Mouse (Mus musculus) adrenal gland, adult 18-20 months (tissue): ENCODE measurements around the gene Adcy4. TPM values are rescaled to one million over a fixed set of nuclear protein-coding genes. Genes with fewer than 3 reads are reported as not detected.

Experiments used
- DNase-seq, 2 experiments: peaks; one replicate each; pipeline ENCODE4 v3.0.0; 2021 to 2022; ENCODE audit warnings: low spot score in 2 of 2
- total RNA-seq, 2 experiments: library from RNA; stranded (reverse); gene quantifications; 1 replicate in 1 of 2; 2 replicates in 1 of 2; pipeline ENCODE4 v1.2.3; 2021

The Adcy4 gene
- total RNA-seq, 2 experiments from 2014 or later = 8.3 to 17.1 TPM

- DNase-seq = no peak
These were observed 22.7 kb downstream of the Adcy4 start, which contains the start of gene Ltb4r2 for GRCm38 (mm10) chr14:55761163-55761562. Ltb4r2 (plus strand) TSS chr14:55761428.

- peak; percentile 81 to 82 for DNase-seq
These were observed 23.7 kb downstream of the Adcy4 start for GRCm38 (mm10) chr14:55760156-55760555.

DNA sequence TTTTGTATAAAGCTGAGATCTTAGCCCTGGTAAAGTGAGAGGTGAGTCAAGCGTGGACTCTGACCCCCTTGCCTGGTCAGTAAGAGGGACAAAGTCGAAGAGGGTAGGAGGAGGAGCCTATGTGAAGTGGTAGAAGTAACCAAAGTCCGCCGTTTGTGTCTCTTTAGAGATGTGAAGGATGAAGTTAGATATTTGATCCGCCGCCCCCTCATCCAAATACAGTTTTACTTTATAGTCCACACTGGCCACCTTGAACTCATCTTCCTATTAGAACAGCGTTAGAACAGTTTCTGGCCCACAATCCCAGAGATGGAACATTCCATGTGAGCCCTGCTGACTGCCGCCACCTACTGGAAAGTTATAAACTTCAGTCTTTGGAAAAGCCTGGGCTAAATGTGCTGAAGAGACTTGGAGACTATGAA lies 25.5 kb downstream of the Adcy4 start, which contains the start of gene Cideb:
TSS of gene Cideb (minus strand) at position 96 of the 422 bp plus-strand sequence.
- peak in 1 of 2 experiments; percentile 19 for DNase-seq

DNA sequence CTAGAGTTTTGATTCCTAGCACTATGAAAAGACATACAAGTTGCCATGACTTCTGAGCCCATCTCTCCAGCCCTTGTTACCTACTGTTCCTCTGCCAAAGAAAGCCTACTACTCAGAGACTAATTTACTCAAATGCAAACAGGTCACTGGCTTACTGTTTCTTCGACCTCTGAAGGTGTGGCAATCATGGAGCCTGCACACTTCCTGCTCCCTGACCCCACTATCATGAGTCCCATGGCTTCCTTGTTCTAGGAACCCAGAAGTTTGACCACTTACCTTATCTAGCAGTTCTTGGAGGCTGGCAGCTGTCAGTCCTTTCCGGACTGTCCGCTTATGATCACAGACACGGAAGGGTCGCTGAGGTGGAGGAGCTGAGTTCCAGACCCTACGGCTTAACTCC lies 26.3 kb downstream of the Adcy4 start:
- DNase-seq = no peak

DNA sequence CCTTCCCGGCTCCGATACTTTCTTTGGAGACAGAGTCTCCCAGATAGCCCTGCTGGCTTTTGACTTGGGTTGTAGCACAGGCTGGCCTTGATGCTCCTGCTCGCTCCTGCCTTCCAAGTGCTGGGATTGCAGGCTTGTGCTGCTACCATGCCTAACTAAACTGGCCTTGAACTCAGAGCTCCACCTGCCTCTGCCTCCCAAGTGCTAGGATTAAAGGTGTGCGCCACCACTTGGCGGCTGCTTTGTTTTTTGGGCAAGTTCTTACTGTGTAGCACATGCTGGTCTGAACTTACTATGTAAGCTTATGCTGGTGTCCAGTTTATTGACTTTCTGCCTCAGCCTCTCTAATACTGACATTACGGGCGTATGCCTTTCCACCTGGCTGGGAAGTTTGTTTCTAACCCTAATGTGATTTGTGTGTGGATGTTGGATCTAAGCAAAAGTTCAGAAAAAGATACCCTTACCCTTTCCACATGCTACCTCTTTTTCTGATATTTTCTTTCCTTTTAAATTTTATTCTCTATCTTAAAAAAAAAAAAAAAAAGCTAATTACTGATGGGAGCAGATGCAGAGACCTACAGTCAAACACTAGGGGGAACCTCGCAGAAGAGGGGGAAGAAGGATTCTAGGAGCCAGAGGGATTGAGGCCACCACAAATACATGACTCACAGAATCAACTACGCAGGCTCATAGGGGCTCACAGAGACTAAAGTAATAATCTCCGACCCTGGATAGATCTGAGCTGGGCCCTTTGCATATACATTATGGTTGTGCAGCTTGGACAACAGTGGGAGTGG lies 36.6 kb downstream of the Adcy4 start:
- DNase-seq = no peak

DNA sequence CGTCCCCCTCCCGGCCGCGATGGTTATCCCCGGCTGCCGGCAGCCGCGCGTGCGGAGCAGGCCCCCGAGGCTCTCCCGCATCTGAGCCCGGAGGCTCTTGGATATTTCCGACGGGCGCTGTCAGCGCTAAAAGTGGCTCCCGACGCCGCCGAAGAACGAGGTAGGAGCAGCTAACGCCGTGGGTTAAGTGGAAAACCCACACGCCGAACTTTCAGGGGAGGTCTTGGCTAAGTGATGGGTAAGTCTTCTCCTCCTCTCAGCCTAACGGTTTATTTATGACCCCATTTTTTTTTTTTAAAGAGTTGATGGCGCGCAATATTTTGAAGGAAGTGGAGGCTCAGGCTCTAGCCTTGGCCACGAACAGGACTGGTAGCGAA lies 38.0 kb downstream of the Adcy4 start:
- DNase-seq = no peak

DNA sequence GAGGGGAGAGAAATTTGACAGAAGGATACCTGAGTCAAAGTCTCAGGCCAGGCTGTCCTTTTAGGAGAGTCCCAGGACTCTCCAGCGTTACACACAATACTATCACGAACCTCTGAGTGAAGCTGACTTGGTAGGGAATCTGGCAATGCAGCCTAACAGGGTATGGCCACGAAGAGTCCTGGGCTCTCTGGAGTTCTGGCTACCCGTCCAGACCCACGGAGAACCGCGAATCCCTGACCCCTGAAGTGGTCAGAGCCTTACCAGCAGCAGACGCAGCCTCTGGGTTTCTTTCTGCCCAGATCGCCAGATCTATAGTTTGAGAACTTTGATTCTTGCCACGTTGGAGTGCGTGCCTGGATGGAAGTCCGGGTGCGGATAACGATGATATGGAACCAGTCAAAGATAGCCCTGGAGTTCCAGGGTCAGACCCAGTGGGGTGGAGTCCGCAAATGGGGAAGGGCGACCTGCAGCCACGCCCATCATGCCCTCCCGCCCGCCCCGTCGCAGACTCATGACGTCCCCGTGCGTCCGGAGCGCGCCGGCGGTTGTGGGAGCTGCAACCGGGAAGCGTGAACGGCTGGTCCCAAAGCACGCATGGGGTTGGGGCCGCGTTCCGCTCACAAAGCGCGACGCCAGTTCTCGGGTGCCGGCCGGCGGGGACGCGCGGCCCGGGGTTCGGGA lies 38.6 kb downstream of the Adcy4 start, which contains the start of the genes Dhrs1 and Nop9:
TSS of gene Dhrs1 (minus strand) at position 511 of the 681 bp plus-strand sequence.
TSS of gene Nop9 (plus strand) at position 514 of the 681 bp plus-strand sequence.
- DNase-seq = peak; percentile 87 to 88

- DNase-seq = peak; percentile 87 to 91
These were observed 40.2 kb downstream of the Adcy4 start for GRCm38 (mm10) chr14:55743711-55744110.

DNA sequence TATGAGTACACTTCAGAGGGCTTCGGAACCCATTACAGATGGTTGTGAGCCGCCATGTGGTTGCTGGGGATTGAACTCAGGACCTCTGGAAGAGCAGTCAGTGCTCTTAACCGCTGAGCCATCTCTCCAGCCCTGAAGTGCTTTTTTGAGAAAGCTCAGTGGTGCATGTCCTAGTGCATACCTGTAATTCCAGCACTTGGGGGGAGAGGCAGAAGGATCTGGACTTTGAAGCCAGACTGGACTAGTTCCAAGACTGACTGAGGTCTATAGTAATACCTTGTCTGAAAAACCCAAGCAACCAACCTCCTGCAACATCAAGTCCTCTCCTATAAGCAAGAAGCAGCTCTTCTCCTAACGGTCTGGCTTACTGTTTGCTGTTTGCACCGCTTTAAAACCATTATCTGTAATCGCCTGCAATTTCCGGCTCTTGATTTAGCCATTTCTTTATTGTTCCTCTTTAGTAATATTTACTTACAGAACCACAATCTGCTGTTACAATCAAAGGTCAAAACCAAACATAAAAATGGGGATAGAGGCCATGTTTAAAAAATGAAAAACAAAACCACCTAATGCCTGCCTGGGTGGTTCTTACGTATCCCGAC lies 46.7 kb downstream of the Adcy4 start:
- DNase-seq = no peak

GRCm38 (mm10) chr14:55735758-55736157 lies 48.1 kb downstream of the Adcy4 start:
- no peak for DNase-seq

DNA sequence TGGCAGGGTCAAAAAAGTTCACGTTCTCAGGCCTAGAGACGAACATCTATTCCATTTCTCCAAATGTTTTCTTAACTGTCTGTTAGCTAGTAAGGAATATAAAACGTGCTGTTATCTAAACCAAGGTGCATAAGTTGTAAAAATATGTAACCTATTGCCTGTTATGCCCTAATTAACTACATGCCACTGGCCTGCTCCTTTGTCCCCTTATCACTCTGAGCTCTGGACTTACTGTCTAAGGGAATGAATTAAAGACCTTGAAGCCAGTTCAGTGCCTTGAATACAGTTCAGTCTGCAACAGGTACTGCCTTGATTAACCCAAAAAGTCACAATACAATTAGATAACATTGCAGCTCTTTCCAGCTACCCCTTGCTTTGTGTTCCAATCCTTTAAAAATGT lies 48.6 kb downstream of the Adcy4 start:
- no peak for DNase-seq

- DNase-seq = no peak
These were observed 49.0 kb downstream of the Adcy4 start for GRCm38 (mm10) chr14:55734869-55735268.

DNA sequence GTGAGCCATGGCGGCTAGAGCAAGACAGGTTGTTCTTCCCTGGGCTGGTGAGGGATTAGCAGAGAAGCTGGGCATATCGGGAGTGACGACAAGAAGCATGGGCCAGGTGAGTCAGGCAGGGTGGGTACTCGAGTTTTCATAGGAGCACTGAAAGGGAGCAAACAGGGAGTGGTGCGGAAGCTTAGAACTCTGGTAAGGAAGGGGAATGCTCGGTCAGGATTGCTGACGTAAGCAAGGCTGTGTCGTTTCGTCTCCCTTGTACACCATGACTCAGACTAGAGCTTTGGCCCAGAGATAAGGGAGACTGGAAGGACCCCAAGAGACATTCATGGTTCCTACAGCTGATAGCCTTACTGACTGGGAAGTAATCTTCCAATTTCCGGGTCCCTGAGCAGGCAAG lies 50.0 kb downstream of the Adcy4 start:
- DNase-seq = no peak

- no peak for DNase-seq
These were observed 53.3 kb downstream of the Adcy4 start for GRCm38 (mm10) chr14:55730531-55731032.

GRCm38 (mm10) chr14:55730116-55730515 lies 53.8 kb downstream of the Adcy4 start:
- no peak for DNase-seq

- no peak for DNase-seq
These were observed 55.8 kb downstream of the Adcy4 start for GRCm38 (mm10) chr14:55727889-55728685.

DNA sequence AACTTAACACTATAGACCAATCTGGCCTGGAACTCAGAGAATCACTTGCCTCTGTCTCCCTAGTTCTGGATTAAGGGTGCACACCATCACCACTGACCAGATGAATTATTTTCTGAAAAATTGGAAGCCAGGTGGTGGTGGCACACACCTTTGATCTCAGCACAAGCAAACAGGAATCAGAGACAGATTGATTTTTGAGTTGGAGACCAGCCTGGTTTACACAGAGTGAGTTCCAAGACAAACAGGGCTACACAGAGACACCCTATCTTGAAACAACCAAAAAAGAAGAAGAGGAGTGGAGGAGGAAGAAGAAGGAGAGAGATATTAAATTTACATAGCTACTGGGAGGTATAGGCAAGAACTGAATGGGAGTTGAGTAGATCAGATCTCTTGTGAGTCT lies 57.6 kb downstream of the Adcy4 start:
- no peak for DNase-seq

DNA sequence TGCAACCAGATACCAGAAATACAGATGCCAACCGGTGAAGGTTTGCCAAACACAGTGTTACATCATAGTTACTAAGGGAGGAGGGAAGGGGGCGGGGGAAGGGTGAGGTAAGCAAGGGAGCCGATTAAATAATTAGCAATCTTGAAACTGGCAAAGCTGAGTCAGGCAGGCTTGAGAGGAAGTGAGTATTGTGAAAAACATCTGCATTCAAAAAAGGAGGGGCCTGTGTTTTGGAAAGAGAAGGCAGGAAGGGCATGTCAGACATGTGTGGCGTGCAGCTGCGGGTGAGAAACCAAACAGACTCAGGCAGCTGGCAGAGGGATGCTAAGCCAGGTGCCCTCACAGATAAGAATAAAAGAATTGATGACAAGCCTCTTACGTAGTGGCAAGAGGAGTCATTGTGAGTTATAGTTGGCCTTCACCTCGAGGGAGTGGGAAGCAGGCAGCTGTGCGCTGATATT lies 59.5 kb downstream of the Adcy4 start:
- DNase-seq = peak in 1 of 2 experiments; percentile 40

- DNase-seq = no peak
These were observed 60.5 kb downstream of the Adcy4 start for GRCm38 (mm10) chr14:55723433-55723832.

- no peak for DNase-seq
These were observed 61.4 kb downstream of the Adcy4 start for GRCm38 (mm10) chr14:55722438-55722945.
